ENCODE assay signal across 13 mouse cellular contexts in the genomic region with DNA sequence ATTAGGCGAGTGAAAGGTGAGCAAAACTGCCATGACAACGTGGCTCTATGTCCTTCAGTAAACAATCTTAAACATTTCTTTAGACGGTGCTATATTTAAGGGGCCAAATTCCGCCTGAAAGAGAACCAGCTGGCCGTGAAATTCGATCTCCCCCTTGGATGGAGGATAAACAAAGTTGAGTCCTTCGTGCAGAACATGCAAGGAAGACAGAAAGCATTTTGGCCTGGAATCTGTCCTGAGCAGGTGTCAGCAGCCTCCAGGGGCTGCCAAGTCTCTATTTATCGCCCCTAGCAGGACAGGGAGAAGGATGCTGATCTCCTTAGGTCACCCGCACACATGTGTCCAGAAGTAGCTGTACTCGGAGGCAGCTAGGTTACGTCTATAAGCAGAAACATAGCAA. TPM values are rescaled to one million over a fixed set of nuclear protein-coding genes. Genes with fewer than 3 reads are reported as not detected.
DNase-seq lines count a peak whose midpoint lies in the region; ATAC-seq and TF ChIP-seq lines count a peak whose summit lies in the region.
"Had no signal": no experiment of that assay in that cellular context is flagged by ENCODE, and none has a peak within 500 bp of the region (broad histone marks: within the 10 kb centered on the region; RNA-seq: fewer than 3 reads in every experiment).

No protein-coding gene starts in this region.

- no peak overlapping the region for H3K27ac ChIP-seq in forebrain, embryonic 16.5 days (ENCODE audit: low read length)
- H3K27ac ChIP-seq in forebrain, embryonic 13.5 days: no peak overlapping the region
- peak overlapping the region; percentile 34; the same call in 1 of the 2 replicates for H3K27ac ChIP-seq in kidney, embryonic 15.5 days
- peak overlapping the region; percentile 59 for H3K27ac ChIP-seq in embryonic facial prominence, embryonic 11.5 days (replicated peaks; ENCODE audit: low read depth, low read length)
- H3K27ac ChIP-seq: hindbrain, embryonic 14.5 days; liver, embryonic 14.5 days; midbrain, embryonic 13.5 days had no signal

- no peak overlapping the region for H3ac ChIP-seq in myocyte (ENCODE audit: control insufficient read depth, insufficient read length)

- H3K4me1 ChIP-seq in forebrain, embryonic 16.5 days (replicated peaks; ENCODE audit: control insufficient read depth, insufficient read depth, low read length): peaks cover 8% of the 10 kb centered on the region
- peaks cover 12% of the 10 kb centered on the region; the same call in 1 of the 2 replicates for H3K4me1 ChIP-seq in forebrain, embryonic 13.5 days
- H3K4me1 ChIP-seq in kidney, embryonic 15.5 days: peaks cover 25% of the 10 kb centered on the region
- H3K4me1 ChIP-seq in embryonic facial prominence, embryonic 11.5 days (ENCODE audit: control insufficient read depth, insufficient read depth, low read length): peaks cover 3% of the 10 kb centered on the region; the same call in 1 of the 2 replicates

- no peaks in the 10 kb centered on the region for H3K9me3 ChIP-seq in forebrain, embryonic 16.5 days (ENCODE audit: control insufficient read depth, low read length)
- H3K9me3 ChIP-seq in forebrain, embryonic 13.5 days (replicated peaks): no peaks in the 10 kb centered on the region
- no peaks in the 10 kb centered on the region for H3K9me3 ChIP-seq in kidney, embryonic 15.5 days (replicated peaks)
- no peaks in the 10 kb centered on the region for H3K9me3 ChIP-seq in embryonic facial prominence, embryonic 11.5 days (replicated peaks; ENCODE audit: control insufficient read depth, low read length)
- H3K9me3 ChIP-seq: midbrain, embryonic 13.5 days had no signal

- DNase-seq in kidney, postnatal 36 days: no peak
- DNase-seq in embryonic facial prominence, embryonic 11.5 days (ENCODE audit: low spot score): peak; percentile 80
- no peak for DNase-seq in right cerebral cortex, postnatal 10 days (ENCODE audit: low spot score in 2 of 2)
- no peak for DNase-seq in right cerebral cortex, adult 18-20 months
- DNase-seq: adrenal gland, postnatal 10 days; cerebellum, adult 18-20 months had no signal

- 0 out of 2 replicates have a peak, but pooled peaks have one; percentile 47 for ATAC-seq in forebrain, embryonic 16.5 days
- no peak for ATAC-seq in forebrain, embryonic 13.5 days
- ATAC-seq in kidney, embryonic 15.5 days (replicated peaks; ENCODE audit: low FRiP score): peak; percentile 77
- no peak for ATAC-seq in embryonic facial prominence, embryonic 11.5 days (replicated peaks; ENCODE audit: insufficient number of reproducible peaks, low FRiP score, low TSS enrichment, low read depth)
- ATAC-seq: midbrain, embryonic 13.5 days had no signal

- no peaks in the 10 kb centered on the region for H3K79me2 ChIP-seq in myocyte (ENCODE audit: control insufficient read depth, insufficient read depth)

- WGBS in forebrain, embryonic 16.5 days: 22% methylated on average over 11 of the region's 11 CpGs
- WGBS in forebrain, embryonic 13.5 days: 20% methylated on average over 11 of the region's 11 CpGs
- 15% methylated on average over 11 of the region's 11 CpGs for WGBS in kidney, embryonic 15.5 days
- WGBS in embryonic facial prominence, embryonic 11.5 days: 9% methylated on average over 11 of the region's 11 CpGs

- no peak overlapping the region for H3K4me3 ChIP-seq in forebrain, embryonic 16.5 days (replicated peaks; ENCODE audit: low read length)
- H3K4me3 ChIP-seq in forebrain, embryonic 13.5 days: no peak overlapping the region
- H3K4me3 ChIP-seq in kidney, embryonic 15.5 days (replicated peaks): no peak overlapping the region
- no peak overlapping the region for H3K4me3 ChIP-seq in embryonic facial prominence, embryonic 11.5 days (ENCODE audit: low read depth, low read length)
- H3K4me3 ChIP-seq in myocyte: no peak overlapping the region
- H3K4me3 ChIP-seq: midbrain, embryonic 13.5 days had no signal

- H3K36me3 ChIP-seq in forebrain, embryonic 16.5 days (ENCODE audit: control insufficient read depth, insufficient read depth): no peaks in the 10 kb centered on the region
- H3K36me3 ChIP-seq in forebrain, embryonic 13.5 days (ENCODE audit: poor library complexity, severe bottlenecking): no peaks in the 10 kb centered on the region
- no peaks in the 10 kb centered on the region for H3K36me3 ChIP-seq in kidney, embryonic 15.5 days
- H3K36me3 ChIP-seq in embryonic facial prominence, embryonic 11.5 days (replicated peaks; ENCODE audit: control insufficient read depth, insufficient read depth, low read depth, low read length): no peaks in the 10 kb centered on the region; the same call in 1 of the 2 replicates
- H3K36me3 ChIP-seq in myocyte (ENCODE audit: control insufficient read depth, insufficient read depth): no peaks in the 10 kb centered on the region
- H3K36me3 ChIP-seq: midbrain, embryonic 13.5 days had no signal

- no peaks in the 10 kb centered on the region for H3K27me3 ChIP-seq in forebrain, embryonic 16.5 days (replicated peaks; ENCODE audit: control insufficient read depth, insufficient read depth, low read length)
- no peaks in the 10 kb centered on the region for H3K27me3 ChIP-seq in forebrain, embryonic 13.5 days
- H3K27me3 ChIP-seq in kidney, embryonic 15.5 days: no peaks in the 10 kb centered on the region
- H3K27me3 ChIP-seq in embryonic facial prominence, embryonic 11.5 days (ENCODE audit: control insufficient read depth, insufficient read depth, low read length): no peaks in the 10 kb centered on the region
- H3K27me3 ChIP-seq in myocyte (ENCODE audit: control insufficient read depth, insufficient read depth, insufficient read length): no peaks in the 10 kb centered on the region
- H3K27me3 ChIP-seq: midbrain, embryonic 13.5 days had no signal

- H3K9ac ChIP-seq in forebrain, embryonic 16.5 days (replicated peaks; ENCODE audit: low read depth, low read length): no peak overlapping the region
- H3K9ac ChIP-seq in forebrain, embryonic 13.5 days: no peak overlapping the region
- no peak overlapping the region for H3K9ac ChIP-seq in kidney, embryonic 15.5 days
- no peak overlapping the region for H3K9ac ChIP-seq in embryonic facial prominence, embryonic 11.5 days (replicated peaks; ENCODE audit: low read length)
- H3K9ac ChIP-seq: hindbrain, embryonic 14.5 days; liver, embryonic 14.5 days; midbrain, embryonic 13.5 days had no signal

- TF ChIP-seq POLR2A in myocyte (IDR thresholded peaks at IDR 0.05; ENCODE audit: insufficient read length, low read depth): no peak

- no peak overlapping the region for H3K4me2 ChIP-seq in forebrain, embryonic 16.5 days (ENCODE audit: low read length)
- no peak overlapping the region for H3K4me2 ChIP-seq in forebrain, embryonic 13.5 days
- H3K4me2 ChIP-seq in kidney, embryonic 15.5 days: peak overlapping the region; percentile 18; the same call in 1 of the 2 replicates
- no peak overlapping the region for H3K4me2 ChIP-seq in embryonic facial prominence, embryonic 11.5 days (ENCODE audit: low read depth, low read length)
- H3K4me2 ChIP-seq in myocyte (ENCODE audit: low read depth): peak overlapping the region; percentile 27
- H3K4me2 ChIP-seq: hindbrain, embryonic 14.5 days; midbrain, embryonic 13.5 days had no signal

TF ChIP-seq in myocyte, 11 proteins besides CTCF, POLR2A, EP300 and RAD21:
- TF ChIP-seq CEBPB (IDR thresholded peaks at IDR 0.05; ENCODE audit: insufficient read depth, poor library complexity, severe bottlenecking) (no peak), REST (IDR thresholded peaks at IDR 0.05; ENCODE audit: insufficient read depth, insufficient read length) (no peak), TCF3 (IDR thresholded peaks at IDR 0.05; ENCODE audit: insufficient read length, low read depth) (no peak), MYOG (IDR thresholded peaks at IDR 0.05; ENCODE audit: control insufficient read depth in 1 of 3, insufficient read depth in 1 of 3, insufficient read length in 2 of 3, low read depth in 2 of 3) (peak in 2 of 3 experiments; percentile 68 to 69), MAX (IDR thresholded peaks at IDR 0.05; ENCODE audit: low read depth) (no peak), MYOD1 (IDR thresholded peaks at IDR 0.05; ENCODE audit: control insufficient read depth in 1 of 3, insufficient read length in 2 of 3, low read depth in 2 of 3) (peak in 2 of 3 experiments; percentile 65 to 69), E2F4 (IDR thresholded peaks at IDR 0.05; ENCODE audit: insufficient read depth) (no peak), USF1 (IDR thresholded peaks at IDR 0.05; ENCODE audit: low read depth) (no peak), TCF12 (IDR thresholded peaks at IDR 0.05; ENCODE audit: insufficient read depth, poor library complexity, severe bottlenecking) (peak; percentile 48), SRF (IDR thresholded peaks at IDR 0.05; ENCODE audit: control insufficient read depth, insufficient read length, low read depth) (no peak), POLR2AphosphoS2 (IDR thresholded peaks at IDR 0.05; ENCODE audit: insufficient read length, low read depth) (no peak)
TF ChIP-seq in myocyte: peak in this region for 3.

RNA-seq across cellular contexts. Expression of a gene that starts 39.5 kb away (rescaled TPM):
- 36.8 and 41.7 TPM in 2 replicates for polyA plus RNA-seq in forebrain, embryonic 16.5 days (2015; fragmentation: Nextera tagmentation; extraction: Ambion mirVana)
- 31.9 and 32.4 TPM in 2 replicates for polyA plus RNA-seq in forebrain, embryonic 13.5 days (2015; fragmentation: Nextera tagmentation; extraction: Ambion mirVana)
- polyA plus RNA-seq in kidney, embryonic 15.5 days (2015; fragmentation: Nextera tagmentation; extraction: Ambion mirVana): 31.6 and 34.1 TPM in 2 replicates
- 57.7 and 61.6 TPM in 2 replicates for polyA plus RNA-seq in embryonic facial prominence, embryonic 11.5 days (2014; fragmentation: Nextera tagmentation; extraction: Ambion mirVana)
- polyA plus RNA-seq in myocyte (2012; fragmentation: generic; extraction: Trizol): 6.8 TPM

RNA-seq across cellular contexts. Expression of a gene that starts 56.5 kb away (rescaled TPM):
- polyA plus RNA-seq in forebrain, embryonic 16.5 days (2015; fragmentation: Nextera tagmentation; extraction: Ambion mirVana): 42.8 and 119 TPM in 2 replicates
- 29.8 and 31.4 TPM in 2 replicates for polyA plus RNA-seq in forebrain, embryonic 13.5 days (2015; fragmentation: Nextera tagmentation; extraction: Ambion mirVana)
- polyA plus RNA-seq in kidney, embryonic 15.5 days (2015; fragmentation: Nextera tagmentation; extraction: Ambion mirVana): 610 and 639 TPM in 2 replicates
- 225 and 245 TPM in 2 replicates for polyA plus RNA-seq in embryonic facial prominence, embryonic 11.5 days (2014; fragmentation: Nextera tagmentation; extraction: Ambion mirVana)
- polyA plus RNA-seq in myocyte (2012; fragmentation: generic; extraction: Trizol): 627 TPM

Comparison
In these comparisons a context has a peak if more than half of its experiments do, and no peak if none do; other contexts are left out.
1. ATAC-seq: peak in forebrain, embryonic 16.5 days (single experiment) and kidney, embryonic 15.5 days (single experiment); none in forebrain, embryonic 13.5 days (single experiment) and embryonic facial prominence, embryonic 11.5 days (single experiment).
2. H3K27ac ChIP-seq: peak in kidney, embryonic 15.5 days (single experiment) and embryonic facial prominence, embryonic 11.5 days (single experiment); none in forebrain, embryonic 16.5 days (single experiment) and forebrain, embryonic 13.5 days (single experiment).
3. H3K4me2 ChIP-seq: peak in kidney, embryonic 15.5 days (single experiment) and myocyte (single experiment); none in forebrain, embryonic 16.5 days (single experiment), forebrain, embryonic 13.5 days (single experiment) and embryonic facial prominence, embryonic 11.5 days (single experiment).